Mouse (Mus musculus) spleen, postnatal 4 days (tissue): Measurements from ENCODE around the gene Tcf3.

Source experiments
- DNase-seq, 2 experiments: peaks; one replicate each; pipeline ENCODE4 v3.0.0; 2022; ENCODE audit warnings: low spot score in 2 of 2

The Tcf3 gene

DNA sequence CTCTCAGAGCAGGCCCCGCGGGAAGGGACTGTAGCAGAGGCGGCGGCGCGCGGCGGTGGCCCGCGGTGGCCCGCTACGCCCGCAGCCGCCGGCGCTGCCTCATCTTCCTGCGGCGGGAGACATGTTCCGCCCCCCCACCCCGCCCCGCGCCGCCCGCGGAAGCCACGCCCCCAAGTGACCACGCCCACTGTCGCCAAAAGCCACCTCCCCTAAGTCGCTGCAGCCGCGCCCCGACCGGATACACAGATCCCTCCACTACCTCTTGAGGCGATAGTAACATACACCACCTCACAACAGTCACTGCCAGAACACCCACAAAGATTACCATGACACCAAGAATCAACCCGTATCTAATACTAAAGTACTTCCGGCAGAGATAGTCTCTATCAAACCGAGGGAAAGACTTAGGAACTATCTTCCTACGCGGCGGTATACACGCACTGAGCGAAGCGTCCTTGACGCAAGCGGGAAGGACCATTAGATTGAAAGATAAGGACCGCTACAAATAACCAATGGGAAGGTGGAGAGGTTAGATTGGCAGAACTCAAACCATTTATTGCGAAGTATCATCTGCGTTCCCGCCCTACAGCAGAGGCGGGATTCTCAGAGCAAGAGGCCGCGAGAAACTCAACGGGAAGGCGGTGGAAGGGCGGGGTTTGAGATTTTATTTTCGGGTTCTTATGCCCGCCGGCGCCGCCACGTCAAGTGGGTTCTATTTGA lies at the start of gene Tcf3:
TSS of gene Tcf3 (minus strand) at position 135 of the 720 bp plus-strand sequence.
- DNase-seq = peak; percentile 96 to 100

- DNase-seq = peak in 1 of 2 experiments; percentile 56
These were observed 47.6 kb upstream of the Tcf3 start for GRCm38 (mm10) chr10:80481002-80481401.

DNA sequence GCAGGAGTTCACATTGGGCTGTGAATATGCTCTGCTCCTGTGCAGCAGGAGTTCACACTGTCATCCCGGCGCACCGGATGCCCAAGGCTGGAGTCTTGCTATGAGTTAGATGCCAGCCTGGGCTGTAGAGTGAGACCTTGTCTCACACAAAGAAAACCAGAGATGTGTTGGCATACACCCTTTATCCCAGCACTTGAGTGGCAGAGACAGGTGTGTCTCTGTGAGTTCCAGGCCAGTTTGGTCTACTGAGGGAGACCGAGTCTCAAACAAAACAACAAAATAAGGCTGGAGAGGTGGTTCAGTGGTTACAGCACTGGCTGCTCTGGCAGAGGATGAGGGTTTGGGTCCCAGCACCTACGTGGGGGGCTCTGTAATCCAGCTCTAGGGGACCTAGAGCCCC lies 45.1 kb upstream of the Tcf3 start:
- no peak for DNase-seq

GRCm38 (mm10) chr10:80475290-80475959 lies 42.0 kb upstream of the Tcf3 start:
- peak; percentile 91 to 96 for DNase-seq

- no peak for DNase-seq
These were observed 31.6 kb upstream of the Tcf3 start for GRCm38 (mm10) chr10:80465066-80465465.

DNA sequence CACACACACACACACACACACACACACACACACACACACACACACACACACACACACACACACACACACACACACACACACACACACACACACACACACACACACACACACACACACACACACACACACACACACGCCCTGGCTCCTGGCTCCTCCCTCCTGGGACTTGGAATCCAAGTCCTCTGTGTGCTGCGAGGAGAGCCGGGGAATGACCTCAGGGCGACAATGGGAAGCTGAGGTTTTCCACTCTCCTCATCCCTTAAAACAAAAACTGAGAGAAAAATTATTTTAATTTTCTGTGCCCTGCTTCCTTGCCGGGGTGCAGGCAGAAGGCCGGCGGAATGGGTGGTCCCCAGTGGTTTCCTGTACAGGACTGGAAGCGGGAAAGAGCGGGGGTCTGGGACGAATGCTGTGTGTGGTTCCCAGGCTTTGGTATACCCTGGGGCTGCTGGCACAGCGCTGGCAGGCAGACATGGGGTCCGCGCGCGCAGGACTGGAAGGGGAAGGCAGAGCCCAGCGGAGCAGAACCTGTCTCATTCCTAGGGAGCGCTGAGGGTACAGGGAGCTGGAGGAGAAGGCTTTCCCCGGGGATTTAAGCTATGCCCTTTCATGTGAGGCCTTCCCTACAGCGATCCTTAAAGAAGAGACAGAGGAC lies 31.1 kb upstream of the Tcf3 start:
- no peak for DNase-seq

DNA sequence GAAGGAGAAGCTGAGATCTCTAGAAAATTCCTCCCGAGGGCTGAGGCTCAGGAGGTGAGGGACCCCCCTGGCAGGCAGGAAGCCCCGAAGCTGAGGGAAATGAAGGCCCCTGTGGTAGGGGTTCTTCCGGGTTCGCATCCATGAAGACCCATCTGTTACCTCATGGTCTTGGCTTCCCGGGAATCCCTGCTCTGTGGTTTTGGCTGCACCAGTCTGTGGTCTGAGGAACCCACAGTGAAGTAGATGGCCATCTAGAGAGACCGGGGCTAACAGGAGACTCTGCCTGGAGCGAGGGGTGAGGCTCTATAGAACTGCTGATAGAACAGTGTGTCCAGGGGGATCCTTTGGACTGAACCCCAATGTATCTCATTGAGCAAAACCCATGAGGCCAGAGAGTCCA lies 27.9 kb upstream of the Tcf3 start:
- no peak for DNase-seq

DNA sequence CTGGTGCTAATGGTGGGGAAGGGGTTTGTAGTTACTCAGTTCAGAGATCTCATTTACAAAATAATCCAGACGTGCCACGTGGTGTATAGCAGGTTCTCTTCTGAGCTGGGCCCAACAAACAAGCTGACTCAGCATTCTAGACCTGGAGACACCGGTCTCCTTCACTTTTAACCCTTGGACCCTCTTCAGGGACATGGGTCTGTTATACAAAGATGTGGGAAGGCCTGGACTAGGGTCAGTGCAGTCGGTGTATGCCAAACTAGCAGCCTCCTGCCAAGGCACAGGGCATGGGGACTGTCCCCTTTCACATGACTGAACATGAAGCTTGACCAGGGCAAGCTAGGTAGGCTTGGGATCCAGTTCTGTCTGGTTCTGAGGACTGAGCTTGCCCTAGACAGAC lies 26.9 kb upstream of the Tcf3 start:
- no peak for DNase-seq

GRCm38 (mm10) chr10:80459671-80460070 lies 26.2 kb upstream of the Tcf3 start:
- no peak for DNase-seq

- no peak for DNase-seq
These were observed 25.8 kb upstream of the Tcf3 start for GRCm38 (mm10) chr10:80459236-80459635.

- no peak for DNase-seq
These were observed 22.2 kb upstream of the Tcf3 start for GRCm38 (mm10) chr10:80455697-80456096.

- no peak for DNase-seq
These were observed 21.3 kb upstream of the Tcf3 start for GRCm38 (mm10) chr10:80454781-80455180.

- no peak for DNase-seq
These were observed 20.2 kb upstream of the Tcf3 start for GRCm38 (mm10) chr10:80453601-80454000.

- no peak for DNase-seq
These were observed 17.2 kb upstream of the Tcf3 start for GRCm38 (mm10) chr10:80450599-80450998.

DNA sequence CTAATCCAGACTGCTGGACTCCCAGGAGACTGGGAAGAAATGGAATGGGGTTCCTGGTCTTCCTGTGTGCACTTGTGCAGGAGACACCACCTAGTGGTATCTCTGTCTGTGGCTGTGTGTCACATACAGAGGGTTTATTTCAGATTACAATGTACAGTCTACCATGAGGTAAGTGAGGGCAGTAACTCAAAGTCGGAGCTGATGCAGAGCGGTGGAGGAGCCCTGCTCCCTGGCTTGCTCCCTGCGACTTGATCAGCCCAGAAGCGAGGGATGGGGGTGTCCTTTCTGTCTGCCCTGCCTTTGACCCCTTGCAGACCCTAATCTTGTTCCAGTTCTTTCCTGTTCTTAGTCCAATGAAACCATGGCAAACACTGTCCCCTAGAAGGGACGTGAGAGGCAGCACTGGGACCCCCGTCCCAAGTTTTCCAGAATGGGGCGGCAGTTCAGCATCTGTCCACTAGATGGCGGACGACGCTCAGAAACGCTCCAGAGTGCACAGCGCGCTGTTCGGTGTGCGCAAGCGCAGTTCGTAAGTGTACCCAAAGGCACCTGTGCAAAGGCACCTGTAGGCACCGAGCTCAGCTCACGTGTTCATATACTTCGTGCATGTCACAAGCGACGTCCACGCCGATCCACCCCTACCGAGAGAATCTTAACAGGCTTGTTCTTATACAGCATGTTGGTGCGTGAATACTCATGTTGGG lies 12.6 kb upstream of the Tcf3 start:
- peak; percentile 79 to 93 for DNase-seq

DNA sequence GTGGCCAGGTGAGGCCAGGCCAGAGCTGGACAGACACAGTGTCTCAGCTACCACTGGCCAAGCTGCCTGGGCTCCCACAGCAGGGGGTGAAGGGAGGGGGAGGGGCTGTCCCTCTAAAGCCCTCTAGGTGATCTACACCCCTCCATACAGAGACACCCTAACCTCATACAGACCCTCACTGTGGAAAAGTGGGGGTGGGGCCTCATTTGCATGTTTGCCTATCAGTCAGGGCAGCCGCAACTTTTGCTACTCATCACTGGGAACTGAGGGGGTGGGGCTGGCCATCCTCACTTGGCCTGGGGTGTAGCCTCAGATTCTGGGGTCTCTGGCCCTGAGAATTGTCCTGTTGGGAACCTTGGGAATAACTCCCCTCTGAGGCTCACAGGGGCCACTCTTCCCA lies 11.6 kb upstream of the Tcf3 start:
- DNase-seq = no peak

GRCm38 (mm10) chr10:80444339-80445045 lies 11.0 kb upstream of the Tcf3 start:
- peak; percentile 60 to 80 for DNase-seq

- no peak for DNase-seq
These were observed 10.3 kb upstream of the Tcf3 start for GRCm38 (mm10) chr10:80443575-80444278.

DNA sequence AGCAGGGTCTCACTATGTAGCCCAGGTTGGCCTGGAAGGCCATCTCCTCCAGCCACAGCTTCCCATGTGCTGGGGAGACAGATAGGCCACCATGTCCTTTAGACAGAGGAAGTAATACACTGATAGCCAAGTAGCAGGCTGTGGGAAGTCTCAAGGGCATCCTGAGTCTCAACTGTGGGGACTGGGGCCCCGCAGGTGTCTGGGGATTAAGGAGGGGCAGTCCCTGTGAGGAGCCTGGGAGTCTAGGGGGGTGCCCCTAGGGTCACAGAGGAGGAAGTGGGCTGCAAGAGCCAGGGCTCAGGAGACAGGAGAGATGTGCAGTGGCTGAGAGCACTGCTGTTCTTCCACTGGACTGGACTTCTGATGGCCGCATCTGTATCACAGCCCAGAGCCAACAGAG lies 9.5 kb upstream of the Tcf3 start:
- peak in 1 of 2 experiments; percentile 41 for DNase-seq

DNA sequence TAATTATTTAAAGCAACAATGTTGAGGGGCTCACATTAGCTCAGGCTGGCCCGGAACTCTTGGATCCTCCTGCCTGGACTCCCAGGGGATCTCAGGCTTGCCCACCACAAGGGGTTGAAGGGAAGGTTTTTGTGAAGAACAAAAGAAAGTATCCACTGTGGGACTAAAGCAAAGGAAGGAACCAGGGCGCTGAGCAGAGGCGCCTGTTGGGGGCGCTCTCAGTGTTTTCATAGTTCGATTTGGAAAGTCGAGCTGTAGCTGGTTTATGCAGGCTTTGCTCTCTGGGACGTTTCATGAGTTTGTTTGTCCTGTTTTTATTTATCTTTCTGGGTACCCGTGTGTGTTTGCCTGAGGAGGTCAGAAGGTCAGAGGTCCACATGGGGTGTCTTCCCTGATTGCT lies 8.2 kb upstream of the Tcf3 start:
- no peak for DNase-seq

DNA sequence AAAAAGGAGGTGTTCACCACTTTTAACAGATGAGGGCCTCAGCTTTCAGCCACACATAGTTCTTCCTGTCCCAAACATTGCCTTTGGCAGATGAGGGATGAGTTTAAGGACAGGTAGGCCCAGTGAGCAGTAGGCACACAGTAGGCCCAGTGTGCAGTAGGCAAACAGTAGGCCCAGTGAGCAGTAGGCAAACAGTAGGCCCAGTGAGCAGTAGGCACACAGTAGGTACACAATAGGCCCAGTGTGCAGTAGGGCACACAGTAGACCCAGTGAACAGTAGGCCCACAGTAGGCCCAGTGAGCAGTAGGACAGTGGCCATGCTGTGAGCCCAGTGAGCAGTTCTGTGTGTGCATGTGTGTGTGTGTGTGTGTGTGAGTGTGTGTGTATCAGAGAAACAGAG lies 6.6 kb upstream of the Tcf3 start:
- DNase-seq = no peak
